ENCODE assay signal across 21 mouse cellular contexts in genomic region chr6:146670956-146671855, GRCm38 (mm10). TPM values are rescaled to one million over a fixed set of nuclear protein-coding genes. Genes with fewer than 3 reads are reported as not detected.
A peak's percentile ranks its signal among the peaks of the same experiment; 100 is the strongest.
DNase-seq lines count a peak whose midpoint lies in the region; ATAC-seq and TF ChIP-seq lines count a peak whose summit lies in the region.
"Had no signal": no experiment of that assay in that cellular context is flagged by ENCODE, and none has a peak within 500 bp of the region (broad histone marks: within the 10 kb centered on the region; RNA-seq: fewer than 3 reads in every experiment).

No protein-coding gene starts in this region.

- no peak overlapping the region for H3K27ac ChIP-seq in heart, adult 2 months
- no peak overlapping the region for H3K27ac ChIP-seq in intestine, postnatal 0 days (ENCODE audit: low read depth, low read length)
- no peak overlapping the region for H3K27ac ChIP-seq in intestine, embryonic 16.5 days (ENCODE audit: low read length)
- H3K27ac ChIP-seq: embryonic facial prominence, embryonic 12.5 days; forebrain, embryonic 15.5 days; hindbrain, embryonic 14.5 days; intestine, embryonic 15.5 days; kidney, embryonic 15.5 days; limb, embryonic 10.5 days; midbrain, embryonic 15.5 days had no signal

- TF ChIP-seq POLR2A in heart, adult 2 months (IDR thresholded peaks at IDR 0.05; ENCODE audit: insufficient read depth, low read depth, low read length) = no peak

- H3K9ac ChIP-seq in heart, adult 2 months (ENCODE audit: low read depth, low read length) = no peak overlapping the region
- H3K9ac ChIP-seq in intestine, postnatal 0 days (ENCODE audit: low read depth, low read length) = no peak overlapping the region
- H3K9ac ChIP-seq in intestine, embryonic 16.5 days (ENCODE audit: low read depth, low read length) = no peak overlapping the region
- H3K9ac ChIP-seq: embryonic facial prominence, embryonic 12.5 days; forebrain, embryonic 15.5 days; hindbrain, embryonic 14.5 days; intestine, embryonic 15.5 days; kidney, embryonic 15.5 days; liver, postnatal 0 days; midbrain, embryonic 15.5 days had no signal

- 18% methylated on average over 15 of the region's 15 CpGs for WGBS in heart, adult 2 months
- 64% methylated on average over 15 of the region's 15 CpGs for WGBS in intestine, postnatal 0 days
- 78% methylated on average over 15 of the region's 15 CpGs for WGBS in intestine, embryonic 16.5 days

- no peaks in the 10 kb centered on the region for H3K27me3 ChIP-seq in heart, adult 2 months (ENCODE audit: control insufficient read depth, insufficient read depth, low read length)
- no peaks in the 10 kb centered on the region for H3K27me3 ChIP-seq in intestine, postnatal 0 days (replicated peaks; ENCODE audit: control insufficient read depth, insufficient read depth, low read length)
- H3K27me3 ChIP-seq in intestine, embryonic 16.5 days (replicated peaks; ENCODE audit: control insufficient read depth, insufficient read depth, low read length) = no peaks in the 10 kb centered on the region
- H3K27me3 ChIP-seq: CH12.LX; embryonic facial prominence, embryonic 12.5 days; forebrain, embryonic 15.5 days; intestine, embryonic 15.5 days; kidney, embryonic 15.5 days; midbrain, embryonic 15.5 days had no signal

- peak; percentile 43; the same call in 1 of the 2 replicates for ATAC-seq in intestine, postnatal 0 days
- ATAC-seq in intestine, embryonic 16.5 days = no peak
- ATAC-seq in activated CD4-positive, CD25-positive, alpha-beta regulatory T cell, adult 4 months = peak; percentile 32
- peak; percentile 21; the same call in 1 of the 2 replicates for ATAC-seq in megakaryocyte progenitor cell, adult 5-6 weeks (replicated peaks; ENCODE audit: poor library complexity)
- ATAC-seq: forebrain, embryonic 15.5 days; intestine, embryonic 15.5 days; liver, postnatal 0 days; midbrain, embryonic 15.5 days had no signal

- no peak overlapping the region for H3K4me2 ChIP-seq in intestine, postnatal 0 days (replicated peaks; ENCODE audit: low read depth)
- no peak overlapping the region for H3K4me2 ChIP-seq in intestine, embryonic 16.5 days (ENCODE audit: low read depth, low read length)
- H3K4me2 ChIP-seq: embryonic facial prominence, embryonic 12.5 days; forebrain, embryonic 15.5 days; hindbrain, embryonic 14.5 days; intestine, embryonic 15.5 days; kidney, embryonic 15.5 days; midbrain, embryonic 15.5 days had no signal

- TF ChIP-seq EP300 in heart, adult 2 months (IDR thresholded peaks at IDR 0.05; ENCODE audit: insufficient read depth, low read depth, low read length) = no peak

- peaks cover 4% of the 10 kb centered on the region for H3K4me1 ChIP-seq in heart, adult 2 months (ENCODE audit: control insufficient read depth, insufficient read depth, low read length)
- no peaks in the 10 kb centered on the region for H3K4me1 ChIP-seq in intestine, postnatal 0 days (replicated peaks; ENCODE audit: control insufficient read depth, insufficient read depth, low read length)
- no peaks in the 10 kb centered on the region for H3K4me1 ChIP-seq in intestine, embryonic 16.5 days (ENCODE audit: control insufficient read depth, insufficient read depth, low read length)
- H3K4me1 ChIP-seq: embryonic facial prominence, embryonic 12.5 days; forebrain, embryonic 15.5 days; intestine, embryonic 15.5 days; kidney, embryonic 15.5 days; limb, embryonic 10.5 days; midbrain, embryonic 15.5 days had no signal

- TF ChIP-seq CTCF in heart, adult 2 months (IDR thresholded peaks at IDR 0.05) = no peak
- no peak for TF ChIP-seq CTCF in intestine, postnatal 0 days (IDR thresholded peaks at IDR 0.05; ENCODE audit: low read depth)

- H3K4me3 ChIP-seq in heart, adult 2 months = no peak overlapping the region
- no peak overlapping the region for H3K4me3 ChIP-seq in intestine, postnatal 0 days (ENCODE audit: low read depth, low read length)
- no peak overlapping the region for H3K4me3 ChIP-seq in intestine, embryonic 16.5 days (ENCODE audit: low read length)
- H3K4me3 ChIP-seq: embryonic facial prominence, embryonic 12.5 days; forebrain, embryonic 15.5 days; intestine, embryonic 15.5 days; kidney, embryonic 15.5 days; limb, embryonic 10.5 days; midbrain, embryonic 15.5 days; myocyte had no signal

- no peaks in the 10 kb centered on the region for H3K9me3 ChIP-seq in intestine, postnatal 0 days (ENCODE audit: control insufficient read depth)
- H3K9me3 ChIP-seq in intestine, embryonic 16.5 days (ENCODE audit: control insufficient read depth, low read length) = 0 out of 2 replicates have a peak, but pooled peaks cover 4% of the 10 kb centered on the region
- H3K9me3 ChIP-seq: embryonic facial prominence, embryonic 12.5 days; forebrain, embryonic 15.5 days; intestine, embryonic 15.5 days; kidney, embryonic 15.5 days; limb, embryonic 10.5 days; midbrain, embryonic 15.5 days had no signal

- no peaks in the 10 kb centered on the region for H3K79me2 ChIP-seq in heart, adult 2 months (replicated peaks; ENCODE audit: control insufficient read depth, insufficient read depth, low read length)

- intact Hi-C loops in heart, adult 2 months (cut with DNase I) = no loop called here

- DNase-seq in heart, adult 11 months = peak; percentile 93
- DNase-seq in heart, adult 2 months = no peak
- no peak for DNase-seq in T-cell, adult 2 months (ENCODE audit: low spot score)
- DNase-seq in cerebellum, adult 9-10 months = no peak
- DNase-seq: cerebellum, adult 2 months; liver, postnatal 0 days; lung, postnatal 10 days; thymus, adult 2 months had no signal

- H3K36me3 ChIP-seq in heart, adult 2 months (ENCODE audit: control insufficient read depth, insufficient read depth, low read length) = no peaks in the 10 kb centered on the region; the same call in 1 of the 2 replicates
- H3K36me3 ChIP-seq in intestine, postnatal 0 days (ENCODE audit: control insufficient read depth, insufficient read depth) = no peaks in the 10 kb centered on the region
- no peaks in the 10 kb centered on the region for H3K36me3 ChIP-seq in intestine, embryonic 16.5 days (ENCODE audit: control insufficient read depth, insufficient read depth, low read length)
- H3K36me3 ChIP-seq: embryonic facial prominence, embryonic 12.5 days; forebrain, embryonic 15.5 days; intestine, embryonic 15.5 days; kidney, embryonic 15.5 days; limb, embryonic 10.5 days; midbrain, embryonic 15.5 days had no signal

RNA-seq across cellular contexts. Expression of gene Tm7sf3, which starts 28.6 kb away (rescaled TPM):
- 10 to 100 TPM; 14.6 to 18.0 TPM for total RNA-seq in heart, adult 2 months (2021)
- polyA plus RNA-seq in heart, adult 2 months (2012; rRNA removed) = 9.7 and 12.2 TPM in 2 replicates
- 58.7 and 61.9 TPM in 2 replicates for polyA plus RNA-seq in intestine, postnatal 0 days (2015; fragmentation: Nextera tagmentation; extraction: Ambion mirVana)
- polyA plus RNA-seq in intestine, embryonic 16.5 days (2015; fragmentation: Nextera tagmentation; extraction: Ambion mirVana) = 33.2 and 36.7 TPM in 2 replicates
- 1 to 10 TPM; 2.5 to 4.7 TPM for polyA plus RNA-seq in activated CD4-positive, CD25-positive, alpha-beta regulatory T cell, adult 4 months (2017; shearing (Covaris generic))
- 78.9 and 81.3 TPM in 2 replicates for total RNA-seq in megakaryocyte progenitor cell, adult 5-6 weeks (2015)
- 92.5 and 99.5 TPM in 2 replicates for total RNA-seq in megakaryocyte progenitor cell, adult 5-6 weeks (2017)

RNA-seq across cellular contexts. Expression of gene Med21, which starts 28.9 kb away (rescaled TPM):
- 10 to 100 TPM; 43.0 to 50.5 TPM for total RNA-seq in heart, adult 2 months (2021)
- polyA plus RNA-seq in heart, adult 2 months (2012; rRNA removed) = 39.4 and 77.7 TPM in 2 replicates
- polyA plus RNA-seq in intestine, postnatal 0 days (2015; fragmentation: Nextera tagmentation; extraction: Ambion mirVana) = 87.5 and 87.6 TPM in 2 replicates
- polyA plus RNA-seq in intestine, embryonic 16.5 days (2015; fragmentation: Nextera tagmentation; extraction: Ambion mirVana) = 105 and 110 TPM in 2 replicates
- polyA plus RNA-seq in activated CD4-positive, CD25-positive, alpha-beta regulatory T cell, adult 4 months (2017; shearing (Covaris generic)) = 10 to 100 TPM; 66.6 to 70.2 TPM
- total RNA-seq in megakaryocyte progenitor cell, adult 5-6 weeks (2015) = 222 and 260 TPM in 2 replicates
- total RNA-seq in megakaryocyte progenitor cell, adult 5-6 weeks (2017) = 190 and 247 TPM in 2 replicates

RNA-seq across cellular contexts. Expression of gene Stk38l, which starts 53.6 kb away (rescaled TPM):
- 10 to 100 TPM; 13.9 to 14.4 TPM for total RNA-seq in heart, adult 2 months (2021)
- polyA plus RNA-seq in heart, adult 2 months (2012; rRNA removed) = 3.1 and 8.0 TPM in 2 replicates
- 11.6 and 13.4 TPM in 2 replicates for polyA plus RNA-seq in intestine, postnatal 0 days (2015; fragmentation: Nextera tagmentation; extraction: Ambion mirVana)
- 17.1 and 17.9 TPM in 2 replicates for polyA plus RNA-seq in intestine, embryonic 16.5 days (2015; fragmentation: Nextera tagmentation; extraction: Ambion mirVana)
- 10 to 100 TPM; 17.6 to 23.5 TPM for polyA plus RNA-seq in activated CD4-positive, CD25-positive, alpha-beta regulatory T cell, adult 4 months (2017; shearing (Covaris generic))
- 2.5 and 3.0 TPM in 2 replicates for total RNA-seq in megakaryocyte progenitor cell, adult 5-6 weeks (2015)
- total RNA-seq in megakaryocyte progenitor cell, adult 5-6 weeks (2017) = 2.3 and 2.4 TPM in 2 replicates
